In genomic region chr3:58690619-58691373, GRCm38 (mm10) we compare ENCODE assay signal across 8 mouse cellular contexts. TPM values are rescaled to one million over a fixed set of nuclear protein-coding genes. Genes with fewer than 3 reads are reported as not detected.
DNase-seq lines count a peak whose midpoint lies in the region; ATAC-seq and TF ChIP-seq lines count a peak whose summit lies in the region.

No protein-coding gene starts in this region.

- TF ChIP-seq POLR2A in brain, embryonic 14.5 days (IDR thresholded peaks at IDR 0.05; ENCODE audit: borderline replicate concordance, extremely low read depth, insufficient read depth, insufficient read length, poor library complexity, severe bottlenecking) = no peak
- 0 out of 2 replicates have a peak, but pooled peaks have one; percentile 43 for TF ChIP-seq POLR2A in liver, adult 2 months (IDR thresholded peaks at IDR 0.05; ENCODE audit: extremely low read depth, insufficient read depth, low read length)

- H3K79me2 ChIP-seq in liver, adult 2 months (ENCODE audit: control insufficient read depth, insufficient read depth, low read length) = peaks cover 26% of the 10 kb centered on the region

- peaks cover 3% of the 10 kb centered on the region; the same call in 1 of the 2 replicates for H3K36me3 ChIP-seq in heart, embryonic 12.5 days
- no peaks in the 10 kb centered on the region for H3K36me3 ChIP-seq in kidney, embryonic 16.5 days (ENCODE audit: insufficient read depth, low read length)
- no peaks in the 10 kb centered on the region for H3K36me3 ChIP-seq in liver, adult 2 months (ENCODE audit: control insufficient read depth, insufficient read depth, low read length)

- DNase-seq in CD4-positive helper T cell, adult 2 months (ENCODE audit: low read depth, low spot score) = peak; percentile 82
- DNase-seq in brain, embryonic 14.5 days (ENCODE audit: low read depth) = peak; percentile 87
- peak; percentile 90 for DNase-seq in liver, adult 2 months (ENCODE audit: extremely low read depth, low read depth, low spot score)
- peak; percentile 57 to 60 for DNase-seq in spleen, postnatal 36 days (ENCODE audit: low spot score in 2 of 2)

- peak overlapping the region; percentile 85 for H3K27ac ChIP-seq in heart, embryonic 12.5 days (ENCODE audit: poor library complexity, severe bottlenecking)
- H3K27ac ChIP-seq in kidney, embryonic 16.5 days (ENCODE audit: low read length) = peak overlapping the region; percentile 80
- H3K27ac ChIP-seq in liver, adult 2 months (replicated peaks; ENCODE audit: insufficient read depth, low read depth, low read length) = peak overlapping the region; percentile 99

- H3K9me3 ChIP-seq in heart, embryonic 12.5 days (replicated peaks) = no peaks in the 10 kb centered on the region
- no peaks in the 10 kb centered on the region for H3K9me3 ChIP-seq in kidney, embryonic 16.5 days (ENCODE audit: low read length)

- H3K4me2 ChIP-seq in heart, embryonic 12.5 days = peak overlapping the region; percentile 79
- peak overlapping the region; percentile 93 for H3K4me2 ChIP-seq in kidney, embryonic 16.5 days (replicated peaks; ENCODE audit: low read depth, low read length)

- no peaks in the 10 kb centered on the region for H3K27me3 ChIP-seq in heart, embryonic 12.5 days (replicated peaks)
- H3K27me3 ChIP-seq in kidney, embryonic 16.5 days (ENCODE audit: insufficient read depth, low read length) = peaks cover 8% of the 10 kb centered on the region; the same call in 1 of the 2 replicates
- no peaks in the 10 kb centered on the region for H3K27me3 ChIP-seq in liver, adult 2 months (ENCODE audit: control insufficient read depth, insufficient read depth, low read length)

- H3K4me1 ChIP-seq in heart, embryonic 12.5 days (replicated peaks) = peaks cover 18% of the 10 kb centered on the region
- peaks cover 16% of the 10 kb centered on the region; the same call in 1 of the 2 replicates for H3K4me1 ChIP-seq in kidney, embryonic 16.5 days (ENCODE audit: insufficient read depth, low read length)
- H3K4me1 ChIP-seq in liver, adult 2 months (ENCODE audit: control insufficient read depth, insufficient read depth, low read length) = peaks cover 21% of the 10 kb centered on the region

- WGBS in heart, embryonic 12.5 days = under 1% methylated on average over 24 of the region's 24 CpGs
- WGBS in kidney, embryonic 16.5 days = under 1% methylated on average over 24 of the region's 24 CpGs
- WGBS in liver, adult 2 months = under 1% methylated on average over 24 of the region's 24 CpGs

- peak overlapping the region; percentile 92 for H3K9ac ChIP-seq in heart, embryonic 12.5 days
- peak overlapping the region; percentile 89 for H3K9ac ChIP-seq in kidney, embryonic 16.5 days (replicated peaks; ENCODE audit: low read length)
- H3K9ac ChIP-seq in liver, adult 2 months (ENCODE audit: low read depth, low read length) = peak overlapping the region; percentile 90

- peak overlapping the region; percentile 87 for H3K4me3 ChIP-seq in heart, embryonic 12.5 days
- peak overlapping the region; percentile 80 for H3K4me3 ChIP-seq in kidney, embryonic 16.5 days (ENCODE audit: low read length)
- peak overlapping the region; percentile 98 for H3K4me3 ChIP-seq in liver, adult 2 months (ENCODE audit: insufficient read depth, low read depth, low read length)

- 0 out of 2 replicates have a peak, but pooled peaks have one; percentile 42 for ATAC-seq in erythroblast, adult 5-6 weeks (replicated peaks; ENCODE audit: low FRiP score, poor library complexity, severe bottlenecking)
- ATAC-seq in heart, embryonic 12.5 days (ENCODE audit: insufficient number of reproducible peaks, low FRiP score) = peak; percentile 17; the same call in 1 of the 2 replicates
- peak; percentile 32 for ATAC-seq in kidney, embryonic 16.5 days (ENCODE audit: low FRiP score, low TSS enrichment)
- peak; percentile 50 for ATAC-seq in monocyte, adult 5-6 weeks (replicated peaks; ENCODE audit: insufficient number of reproducible peaks, low FRiP score, low TSS enrichment, poor library complexity, severe bottlenecking)

- TF ChIP-seq CTCF in brain, embryonic 14.5 days (IDR thresholded peaks at IDR 0.05; ENCODE audit: borderline replicate concordance, extremely low read depth, insufficient read depth, insufficient read length) = no peak
- TF ChIP-seq CTCF in liver, adult 2 months (IDR thresholded peaks at IDR 0.05; ENCODE audit: low read depth, low read length) = 0 out of 2 replicates have a peak, but pooled peaks have one; percentile 8

RNA-seq across cellular contexts. Expression of gene Siah2, which starts 1.4 kb away (rescaled TPM):
- polyA plus RNA-seq in brain, embryonic 14.5 days (2012; rRNA removed) = 11.1 and 16.2 TPM in 2 replicates
- 0.84 and 5.0 TPM in 2 replicates for total RNA-seq in erythroblast, adult 5-6 weeks (2015; ENCODE audit: low replicate concordance)
- 1.5 and 2.1 TPM in 2 replicates for total RNA-seq in erythroblast, adult 5-6 weeks (2017; ENCODE audit: low replicate concordance)
- 6.7 and 8.2 TPM in 2 replicates for polyA plus RNA-seq in heart, embryonic 12.5 days (2016; fragmentation: Nextera tagmentation; extraction: Ambion mirVana)
- 3.7 and 3.9 TPM in 2 replicates for polyA plus RNA-seq in kidney, embryonic 16.5 days (2015; fragmentation: Nextera tagmentation; extraction: Ambion mirVana)
- total RNA-seq in liver, adult 2 months (2014; rRNA removed) = 9.6 and 14.6 TPM in 2 replicates
- polyA plus RNA-seq in liver, adult 2 months (2012; rRNA removed) = 29.4 and 30.2 TPM in 2 replicates
- total RNA-seq in monocyte, adult 5-6 weeks (2017) = 16.8 to 20.9 TPM (median 20.6 TPM) in 3 replicates

RNA-seq across cellular contexts. Expression of gene Erich6, which starts 53.8 kb away (rescaled TPM):
- 0.26 and 0.33 TPM in 2 replicates for polyA plus RNA-seq in brain, embryonic 14.5 days (2012; rRNA removed)
- not detected in 2 replicates for total RNA-seq in erythroblast, adult 5-6 weeks (2015; ENCODE audit: low replicate concordance)
- total RNA-seq in erythroblast, adult 5-6 weeks (2017; ENCODE audit: low replicate concordance) = not detected in 2 replicates
- polyA plus RNA-seq in heart, embryonic 12.5 days (2016; fragmentation: Nextera tagmentation; extraction: Ambion mirVana) = 0.19 TPM in 1 of 2 replicates, not detected in the other
- polyA plus RNA-seq in kidney, embryonic 16.5 days (2015; fragmentation: Nextera tagmentation; extraction: Ambion mirVana) = not detected in 2 replicates
- total RNA-seq in liver, adult 2 months (2014; rRNA removed) = not detected in 2 replicates
- polyA plus RNA-seq in liver, adult 2 months (2012; rRNA removed) = not detected in 2 replicates
- total RNA-seq in monocyte, adult 5-6 weeks (2017) = not detected in 3 replicates

Comparison
In these comparisons a context has a peak if more than half of its experiments do, and no peak if none do; other contexts are left out.
1. Peak in every context shown above with its lines: DNase-seq, ATAC-seq, H3K4me3 ChIP-seq and H3K27ac ChIP-seq.